Mouse (Mus musculus) heart, adult 2 months (tissue): ENCODE results near the gene Gm48551.
A peak's percentile ranks its signal among the peaks of the same experiment; 100 is the strongest.

ENCODE experiments used
- CTCF ChIP-seq: fragments of 200-600 bp; IDR thresholded peaks from 2 replicates; pipeline ENCODE4 v1.8.1; 2022; ENCODE audit warnings: antibody characterized with exemption, mild to moderate bottlenecking, moderate library complexity
- EP300 ChIP-seq: fragments of 200-500 bp; IDR thresholded peaks from 2 replicates; pipeline ENCODE4 v1.6.1; 2011; ENCODE audit warnings: low read depth, low read length, control low read depth; ENCODE audit not compliant: insufficient read depth
- POLR2A ChIP-seq: fragments of 200-500 bp; IDR thresholded peaks from 2 replicates; pipeline ENCODE4 v1.6.1; 2011; ENCODE audit warnings: mild to moderate bottlenecking, low read depth, low read length, control low read depth; ENCODE audit not compliant: insufficient read depth

DNA sequence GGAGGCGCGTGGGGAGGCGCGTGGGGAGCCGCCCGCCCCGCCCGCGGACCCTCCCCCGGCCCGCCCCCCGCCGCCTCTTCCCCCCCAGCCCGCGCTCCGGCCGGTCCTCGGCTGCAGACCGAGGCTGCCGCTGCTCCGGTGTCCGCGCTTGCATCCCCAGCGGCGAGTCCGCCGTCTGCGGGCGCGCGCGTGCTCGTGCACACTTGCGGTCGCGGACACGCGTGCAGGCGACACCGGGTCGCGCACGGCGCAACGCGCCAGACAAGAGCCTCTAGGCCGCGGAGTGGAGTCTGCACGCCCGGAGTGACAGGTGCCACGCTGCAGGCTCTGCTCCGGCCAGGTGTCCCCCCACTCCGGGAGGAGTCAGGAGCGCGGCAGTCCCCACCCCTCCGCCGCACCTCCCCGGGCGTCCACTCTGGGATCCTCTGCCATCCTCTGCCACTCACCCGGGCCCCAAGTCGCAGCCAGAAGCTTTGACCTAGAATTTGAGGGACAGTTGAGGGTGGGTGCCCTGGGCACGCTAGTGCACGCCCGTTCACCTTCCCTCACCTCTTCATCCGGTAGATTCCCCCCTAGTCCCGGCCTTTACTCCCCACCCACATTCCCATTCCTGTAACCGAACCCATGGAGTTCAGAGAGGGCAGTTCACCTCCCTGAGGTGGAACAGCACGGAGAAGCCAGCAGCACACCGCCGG, 46.7 kb downstream of the Gm48551 start:
- peak; percentile 38; the same call in 1 of the 2 replicates for TF ChIP-seq POLR2A
- no peak for TF ChIP-seq CTCF
- no peak for TF ChIP-seq EP300
